Mouse (Mus musculus): Measurements from ENCODE around the gene Snx3. TPM values are rescaled to one million over a fixed set of nuclear protein-coding genes. Genes with fewer than 3 reads are reported as not detected.

The Snx3 gene
- total RNA-seq, 2 experiments from 2014 or later, result 166 to 177 TPM

Other genes starting within 250 kb of the Snx3 start
- gene Foxo3, start 225.3 kb upstream of the Snx3 start, total RNA-seq (2021), result 10 to 100 TPM; 69.7 to 90.2 TPM
- gene Afg1l, start 23.5 kb upstream of the Snx3 start, total RNA-seq (2021), result 10 to 100 TPM; 32.6 to 33.2 TPM
- gene Nr2e1, start 81.6 kb downstream of the Snx3 start, total RNA-seq (2021), result not detected
- 10 to 100 TPM; 16.0 to 16.6 TPM for gene Ostm1, start 81.8 kb downstream of the Snx3 start, total RNA-seq (2021)